Mouse (Mus musculus) bone marrow macrophage, adult 2 months (primary cell): ENCODE results near the gene Rims1.

Experiments used
- CTCF ChIP-seq: IDR thresholded peaks from 2 replicates; pipeline ENCODE4 v1.5.1; 2012; ENCODE audit warnings: low read depth, mild to moderate bottlenecking, low read length, moderate library complexity
- POLR2A ChIP-seq: IDR thresholded peaks from 2 replicates; pipeline ENCODE4 v1.6.1; 2012; ENCODE audit warnings: mild to moderate bottlenecking, low read depth, low read length, borderline replicate concordance

DNA sequence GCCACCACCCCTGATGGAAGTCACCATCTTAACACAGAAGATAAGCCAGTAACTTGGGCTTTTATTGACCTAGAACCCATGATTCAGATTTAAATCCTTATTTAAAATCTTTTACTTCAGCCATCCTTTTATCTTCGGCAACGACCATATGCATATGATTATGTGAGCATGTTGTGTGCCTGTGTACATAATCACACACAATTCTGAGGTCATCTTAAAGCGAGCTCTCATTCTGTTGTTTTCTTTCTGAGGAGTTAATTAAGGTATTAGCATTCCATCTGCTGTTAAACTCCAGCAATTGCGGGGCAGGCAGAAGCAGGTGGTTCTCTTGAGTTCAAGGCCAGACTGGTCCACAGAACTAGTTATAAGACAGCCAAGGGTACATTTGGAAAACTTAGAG is 452.1 kb downstream of the Rims1 start:
- no peak for TF ChIP-seq CTCF
- TF ChIP-seq POLR2A: no peak
